Mouse (Mus musculus) testis, postnatal 10 days (tissue): ENCODE measurements around the gene Hoxd3.

ENCODE experiments used
- DNase-seq: peaks from one replicate; pipeline ENCODE4 v3.0.0; 2021; ENCODE audit warnings: low spot score

Gene Hoxd3

DNA sequence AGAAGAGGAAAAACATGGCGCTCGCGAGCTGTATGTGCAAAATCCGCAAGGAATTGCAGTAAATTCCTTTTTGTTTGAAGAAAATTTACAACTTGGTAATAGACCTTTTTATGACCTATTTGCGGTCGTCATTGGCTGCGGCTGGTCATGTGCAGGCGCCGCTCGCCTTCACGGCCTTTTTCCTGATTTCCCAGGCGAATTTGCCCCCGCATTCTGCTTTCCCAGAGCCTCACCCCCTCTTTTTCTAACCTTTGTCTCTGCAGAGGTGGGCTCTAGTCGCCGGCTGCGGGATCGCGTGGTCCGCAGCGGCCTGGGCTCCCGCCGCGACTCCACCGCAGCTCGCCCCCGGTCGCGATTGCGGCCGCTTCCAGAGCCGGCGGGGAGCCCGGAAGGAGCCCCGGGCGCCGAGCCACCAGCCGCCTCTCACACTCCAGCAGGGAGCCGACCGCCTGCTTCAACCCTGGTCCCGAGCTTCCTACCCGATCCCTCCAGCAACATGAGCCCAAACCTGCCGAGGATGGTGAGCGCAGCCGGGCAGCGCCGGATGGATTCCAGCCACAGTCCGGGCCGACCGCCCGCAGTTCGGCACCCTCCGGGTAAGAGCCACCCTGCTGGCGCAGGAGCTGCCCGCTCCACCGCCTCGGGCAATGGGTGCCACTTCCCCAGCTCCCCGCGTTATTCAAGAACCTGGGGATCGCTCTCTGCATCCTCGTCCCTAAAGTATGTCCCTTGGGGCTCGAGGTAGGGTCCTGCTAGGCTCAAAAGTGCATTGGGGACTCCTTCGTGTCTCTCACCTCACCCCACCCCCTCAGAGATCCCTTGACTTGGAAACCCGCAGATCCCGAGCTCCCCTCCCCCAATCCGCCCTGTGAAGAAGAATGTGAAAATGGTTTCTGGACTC lies at the start of gene Hoxd3, which contains the start of gene Hoxd4:
Hoxd3 (plus strand) TSS at position 207 of the 901 bp plus-strand sequence.
Hoxd4 (plus strand) TSS at position 209 of the 901 bp plus-strand sequence.
- peak; percentile 68 for DNase-seq

DNA sequence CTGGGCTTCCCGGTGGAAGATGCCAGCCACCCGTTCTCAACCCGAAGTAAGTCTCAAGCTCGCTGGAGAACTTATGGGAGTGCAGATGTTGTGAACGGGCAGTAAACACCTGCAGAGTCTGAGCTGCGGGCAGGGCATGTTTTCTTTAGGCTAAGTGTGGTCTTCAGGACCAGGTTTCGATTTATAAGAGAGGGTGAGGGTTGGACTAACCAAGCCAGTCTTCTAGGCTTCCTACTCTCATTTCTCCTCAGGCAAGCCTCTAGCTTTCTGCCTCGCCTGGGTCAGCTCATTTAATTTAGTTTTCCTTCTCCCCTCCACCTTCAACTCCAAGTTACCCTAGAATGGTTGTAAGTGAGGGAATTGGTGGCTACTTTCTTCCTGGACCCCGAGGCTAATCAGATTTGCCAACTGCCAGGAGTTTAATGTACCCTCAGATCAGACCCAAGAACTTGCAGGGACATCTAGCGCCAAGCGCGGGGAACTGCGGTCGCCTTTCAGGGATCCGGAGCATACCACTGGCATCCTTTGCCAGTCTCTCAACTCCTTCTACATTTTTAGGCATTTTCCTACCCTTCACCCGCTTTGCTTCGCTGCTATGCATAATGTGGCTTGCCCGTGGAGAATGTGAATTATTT lies 48.3 kb upstream of the Hoxd3 start:
- DNase-seq, result peak; percentile 65

DNA sequence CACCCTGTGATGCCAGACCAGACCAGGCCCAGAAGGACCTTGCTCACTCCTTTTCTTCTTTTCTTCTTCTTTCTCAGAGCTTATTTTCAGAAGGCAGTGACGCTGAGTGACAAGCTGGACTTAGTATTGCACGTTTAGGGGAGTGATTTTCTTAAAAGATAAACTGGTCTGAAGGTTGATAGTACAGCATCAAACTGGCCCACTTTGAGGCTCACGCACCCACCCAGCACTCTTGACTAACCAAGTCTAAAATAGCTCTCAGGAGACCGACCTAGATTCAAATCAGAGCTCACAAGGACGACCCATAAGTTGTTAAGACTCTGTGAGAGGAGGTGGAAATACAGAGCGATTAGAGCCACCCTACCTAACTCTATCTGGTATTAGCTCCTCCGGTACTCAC lies 45.3 kb upstream of the Hoxd3 start:
- no peak for DNase-seq

DNA sequence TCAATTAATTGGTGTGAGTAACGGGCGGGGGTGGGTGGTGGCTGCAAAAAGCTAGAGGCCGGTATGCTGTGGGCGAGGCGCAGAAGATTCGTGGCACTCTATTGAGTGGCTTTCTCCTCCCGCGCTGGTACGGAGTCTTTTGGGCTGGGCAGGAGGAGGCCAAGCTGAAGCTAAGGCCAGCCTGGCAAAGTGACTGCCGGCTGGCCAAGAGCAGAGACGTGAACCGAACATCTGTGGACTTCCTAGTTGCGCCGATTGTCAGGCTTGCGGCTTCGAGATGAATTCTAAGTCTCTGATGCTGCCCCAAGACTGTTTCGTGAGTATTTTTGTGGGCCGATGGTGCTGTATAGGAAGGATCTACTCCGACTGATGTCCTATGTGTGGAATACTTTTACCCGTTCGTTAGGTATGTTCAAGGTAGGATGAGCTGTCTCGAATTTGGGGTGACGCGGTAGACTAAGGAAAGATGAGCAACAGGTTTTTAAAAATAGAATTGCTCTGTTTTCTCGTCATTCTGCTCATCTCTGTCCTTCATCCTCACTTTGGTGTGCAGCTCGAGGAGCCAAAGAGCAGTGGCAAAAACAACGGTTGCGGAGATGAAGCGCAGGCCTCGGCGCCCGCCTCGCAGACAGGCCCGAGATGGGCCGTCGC lies 44.4 kb upstream of the Hoxd3 start:
- no peak for DNase-seq

DNA sequence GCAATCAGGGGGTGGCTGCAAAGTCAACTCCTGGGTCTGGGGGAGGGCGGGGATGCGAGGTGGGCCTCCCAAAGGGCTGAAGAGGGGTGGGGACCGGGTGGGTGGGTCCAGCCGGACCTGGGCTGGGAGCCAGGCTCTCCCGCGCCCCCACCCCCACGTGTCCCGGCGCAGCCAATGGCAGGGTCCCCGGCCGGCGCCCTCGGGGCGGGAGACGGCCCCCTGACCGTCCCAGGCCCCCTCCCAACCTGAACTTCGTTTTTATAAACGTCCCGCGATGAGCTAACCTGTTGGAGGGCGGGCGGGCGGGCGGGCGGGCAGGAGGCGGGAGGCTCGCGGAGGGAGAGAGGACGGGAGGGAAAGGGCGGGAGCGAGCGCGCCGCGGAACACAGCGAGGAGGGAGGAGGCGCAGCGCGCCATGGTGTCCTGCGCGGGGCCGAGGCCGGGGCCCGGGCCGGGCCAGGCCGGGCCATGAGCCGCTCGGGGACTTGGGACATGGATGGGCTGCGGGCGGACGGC lies 43.8 kb upstream of the Hoxd3 start, which contains the start of gene Hoxd13:
Hoxd13 (plus strand) TSS at position 469 of the 516 bp plus-strand sequence.
- no peak for DNase-seq

DNA sequence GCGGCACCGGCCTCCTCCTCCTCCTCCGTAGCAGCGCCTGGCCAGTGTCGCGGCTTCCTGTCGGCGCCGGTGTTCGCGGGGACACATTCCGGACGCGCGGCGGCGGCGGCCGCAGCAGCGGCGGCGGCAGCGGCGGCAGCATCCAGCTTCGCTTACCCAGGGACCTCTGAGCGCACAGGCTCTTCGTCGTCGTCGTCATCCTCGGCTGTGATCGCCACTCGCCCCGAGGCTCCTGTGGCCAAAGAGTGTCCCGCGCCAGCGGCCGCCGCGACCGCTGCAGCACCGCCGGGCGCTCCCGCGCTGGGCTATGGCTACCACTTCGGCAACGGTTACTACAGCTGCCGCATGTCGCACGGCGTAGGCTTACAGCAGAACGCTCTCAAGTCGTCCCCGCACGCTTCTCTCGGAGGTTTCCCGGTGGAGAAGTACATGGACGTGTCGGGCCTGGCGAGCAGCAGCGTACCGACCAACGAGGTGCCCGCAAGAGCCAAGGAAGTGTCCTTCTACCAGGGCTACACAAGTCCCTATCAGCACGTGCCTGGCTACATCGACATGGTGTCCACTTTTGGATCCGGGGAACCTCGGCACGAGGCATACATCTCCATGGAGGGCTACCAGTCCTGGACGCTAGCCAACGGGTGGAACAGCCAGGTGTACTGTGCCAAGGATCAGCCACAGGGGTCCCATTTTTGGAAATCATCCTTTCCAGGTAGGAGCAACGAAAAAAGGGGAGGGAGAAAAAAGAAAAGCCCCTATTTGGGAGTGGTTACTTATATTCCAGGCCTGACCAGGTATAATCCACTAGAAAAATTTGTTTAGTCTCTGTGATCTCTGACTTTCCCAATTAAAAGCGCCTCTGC lies 43.1 kb upstream of the Hoxd3 start:
- DNase-seq, result no peak

DNA sequence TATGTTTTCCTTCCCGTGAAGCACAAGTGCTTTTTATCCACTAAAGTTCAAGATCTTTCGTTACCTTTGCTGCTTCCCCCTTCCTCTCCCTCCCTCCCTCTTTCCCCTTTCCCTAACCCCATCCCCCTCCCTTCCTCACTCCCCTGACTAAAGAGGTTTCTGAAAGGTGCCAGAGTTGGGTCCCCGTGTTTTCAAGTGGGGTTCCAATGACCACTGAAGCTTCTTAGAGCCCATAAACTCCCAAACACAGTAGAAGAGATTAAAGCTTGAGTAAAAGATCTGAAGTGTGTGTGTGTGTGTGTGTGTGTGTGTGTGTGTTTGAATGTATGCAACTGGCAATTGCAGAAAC lies 42.5 kb upstream of the Hoxd3 start:
- DNase-seq, result no peak

DNA sequence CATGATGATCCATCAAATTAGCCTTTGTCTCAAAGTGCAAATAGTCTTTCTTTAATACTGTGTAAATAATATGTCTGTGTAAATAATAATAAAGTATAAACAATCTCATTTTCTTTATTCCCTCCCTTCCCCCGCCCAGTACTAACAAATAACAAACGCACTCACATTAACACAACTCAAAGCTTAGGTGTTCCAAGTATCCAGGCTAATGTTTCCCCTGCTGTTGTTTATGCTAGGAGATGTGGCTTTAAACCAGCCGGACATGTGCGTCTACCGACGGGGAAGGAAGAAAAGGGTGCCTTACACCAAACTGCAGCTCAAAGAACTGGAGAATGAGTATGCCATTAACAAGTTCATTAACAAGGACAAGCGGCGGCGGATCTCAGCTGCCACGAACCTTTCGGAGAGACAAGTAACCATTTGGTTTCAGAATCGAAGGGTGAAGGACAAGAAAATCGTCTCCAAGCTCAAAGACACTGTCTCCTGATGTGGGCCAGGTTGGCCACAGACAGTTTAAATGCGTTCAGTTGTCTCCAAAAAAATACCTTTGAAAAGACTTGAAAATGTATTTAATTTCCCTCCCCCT lies 42.0 kb upstream of the Hoxd3 start:
- DNase-seq, result no peak

DNA sequence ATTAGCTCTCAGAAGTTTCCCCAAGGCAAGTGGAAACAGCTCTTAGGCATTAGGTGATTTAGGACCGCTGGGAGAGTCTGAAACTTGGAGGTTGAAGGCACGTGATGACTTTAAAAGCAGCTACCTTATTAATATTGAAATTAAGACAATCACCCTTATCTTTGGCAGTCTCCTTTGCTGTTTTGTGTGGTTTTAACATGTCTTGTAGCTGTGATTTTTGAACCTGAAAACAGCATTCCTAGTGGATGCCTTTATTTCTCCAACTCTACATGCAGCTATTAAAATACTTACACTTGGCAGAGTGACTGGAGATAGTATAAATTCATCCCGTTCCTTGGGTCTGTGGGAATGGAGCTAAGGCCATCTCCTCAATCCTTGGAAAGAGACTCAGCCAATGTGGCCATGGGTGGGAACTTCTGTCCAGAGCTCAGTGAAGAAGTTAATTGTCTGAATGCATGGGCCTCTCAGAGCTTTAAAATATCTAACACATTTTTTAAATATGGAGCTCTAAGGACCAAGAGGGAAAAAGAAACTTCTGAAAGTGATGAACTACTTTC lies 41.0 kb upstream of the Hoxd3 start:
- no peak for DNase-seq

DNA sequence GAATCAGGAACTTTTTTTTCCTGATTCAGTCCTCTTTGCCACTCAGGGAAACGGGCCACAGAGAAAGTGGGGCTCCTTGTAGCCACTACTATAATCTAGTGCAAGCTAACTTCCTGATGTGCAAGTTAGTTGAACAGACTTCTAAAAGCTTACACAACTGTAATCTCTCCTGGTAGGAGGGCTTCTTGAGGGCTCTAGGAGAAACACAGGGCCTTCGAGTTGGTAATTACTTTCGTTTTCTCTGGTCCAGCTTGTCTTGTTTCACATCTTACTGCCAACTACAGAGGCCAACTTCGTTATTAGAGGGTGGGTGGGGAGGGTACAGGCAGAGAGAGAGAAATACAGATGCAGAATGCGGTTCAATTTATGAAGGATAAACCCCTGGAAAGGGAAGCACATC lies 39.9 kb upstream of the Hoxd3 start:
- no peak for DNase-seq

DNA sequence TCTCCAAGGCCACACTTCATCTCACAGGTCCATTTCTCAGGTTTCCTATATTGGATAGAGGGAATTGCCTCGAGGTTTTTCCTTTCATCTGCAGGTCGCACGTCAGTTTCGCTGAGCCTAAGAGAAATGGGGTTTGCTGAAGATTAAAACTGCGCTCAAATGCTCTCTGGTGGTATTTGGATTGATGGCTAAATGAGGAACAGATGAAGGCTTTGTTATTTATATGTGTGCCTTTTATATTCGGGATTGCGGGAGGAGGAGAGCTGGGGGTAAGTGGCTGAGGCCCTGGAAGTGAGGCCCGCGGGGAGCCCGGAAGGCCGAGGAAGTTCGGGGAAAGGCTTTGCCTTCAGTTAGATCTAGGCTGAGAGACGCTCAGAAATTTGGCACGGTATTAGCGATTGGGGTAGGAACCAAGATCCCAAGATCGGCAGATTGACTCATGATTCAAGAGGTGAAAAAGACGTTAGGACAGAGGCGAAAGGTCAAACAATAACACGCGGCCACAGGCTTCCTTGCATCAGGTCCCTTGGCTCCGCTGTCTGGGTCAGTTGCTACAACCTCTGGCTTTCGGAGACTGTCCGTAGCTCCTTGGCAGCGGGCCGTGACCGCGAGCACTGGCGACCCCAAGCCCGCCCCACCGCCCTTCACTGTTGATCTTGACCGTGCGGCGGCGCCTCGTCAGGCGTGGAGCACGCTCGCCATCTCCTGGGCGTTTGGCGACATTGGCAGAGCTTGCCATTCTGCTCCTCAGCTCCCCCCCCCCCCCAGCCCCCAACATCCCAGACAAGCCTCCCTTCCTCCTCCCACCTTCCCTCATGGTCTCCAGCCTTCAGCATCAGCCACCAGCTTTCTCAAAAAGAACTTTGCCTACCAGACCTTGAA lies 39.0 kb upstream of the Hoxd3 start:
- peak; percentile 80 for DNase-seq

DNA sequence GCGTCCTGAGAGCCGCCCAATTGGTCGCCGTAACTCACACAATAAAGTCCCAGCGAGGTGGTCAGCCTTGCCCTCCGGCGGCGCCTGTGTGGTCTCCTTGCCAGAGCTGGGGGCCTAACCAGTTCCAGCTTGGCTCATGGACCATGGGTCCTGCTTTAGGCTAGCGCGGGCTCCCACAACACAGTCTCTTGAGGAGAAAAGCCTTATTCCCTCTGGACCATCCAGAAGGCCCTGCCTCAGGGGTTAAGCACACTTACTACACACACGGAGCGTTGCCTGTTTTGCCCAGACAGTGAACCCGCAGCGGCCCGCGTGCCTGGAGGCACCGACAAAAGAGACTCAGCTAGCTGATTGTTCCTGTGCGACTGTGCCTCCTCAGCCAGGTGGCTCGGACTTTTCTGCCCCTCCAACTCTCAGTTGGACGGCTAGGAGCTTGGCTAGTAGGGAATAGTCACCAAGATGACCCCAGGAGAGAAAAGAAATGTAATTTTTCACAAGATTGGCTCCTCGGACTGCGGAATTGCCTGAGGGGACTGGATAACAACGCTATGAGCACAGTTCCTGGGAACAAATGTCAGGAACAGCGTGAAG lies 37.8 kb upstream of the Hoxd3 start:
- DNase-seq, result no peak

DNA sequence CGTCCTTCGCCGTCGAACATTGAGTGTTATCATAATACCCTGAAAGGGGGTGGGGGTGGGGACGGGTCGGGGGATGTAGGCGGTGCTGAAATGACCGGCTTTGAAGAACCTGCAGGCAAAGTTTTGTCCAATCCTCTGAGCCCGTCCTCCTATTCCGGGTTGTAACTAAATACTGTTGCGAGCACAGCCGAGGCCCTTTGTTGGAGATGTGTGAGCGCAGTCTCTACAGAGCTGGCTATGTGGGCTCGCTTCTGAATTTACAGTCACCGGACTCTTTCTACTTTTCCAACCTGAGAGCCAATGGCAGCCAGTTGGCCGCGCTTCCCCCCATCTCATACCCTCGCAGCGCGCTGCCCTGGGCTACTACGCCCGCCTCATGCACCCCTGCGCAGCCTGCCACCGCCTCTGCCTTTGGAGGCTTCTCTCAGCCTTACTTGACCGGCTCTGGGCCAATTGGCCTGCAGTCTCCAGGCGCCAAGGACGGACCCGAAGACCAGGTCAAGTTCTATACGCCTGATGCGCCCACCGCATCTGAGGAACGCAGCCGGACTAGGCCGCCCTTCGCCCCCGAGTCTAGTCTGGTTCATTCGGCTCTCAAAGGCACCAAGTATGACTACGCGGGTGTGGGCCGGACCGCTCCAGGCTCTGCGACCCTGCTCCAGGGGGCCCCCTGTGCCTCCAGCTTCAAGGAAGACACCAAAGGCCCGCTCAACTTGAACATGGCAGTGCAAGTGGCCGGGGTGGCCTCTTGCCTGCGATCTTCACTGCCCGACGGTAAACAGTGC lies 36.7 kb upstream of the Hoxd3 start, which contains the start of gene Hoxd12:
Hoxd12 (plus strand) TSS at position 133 of the 785 bp plus-strand sequence.
- DNase-seq, result no peak

DNA sequence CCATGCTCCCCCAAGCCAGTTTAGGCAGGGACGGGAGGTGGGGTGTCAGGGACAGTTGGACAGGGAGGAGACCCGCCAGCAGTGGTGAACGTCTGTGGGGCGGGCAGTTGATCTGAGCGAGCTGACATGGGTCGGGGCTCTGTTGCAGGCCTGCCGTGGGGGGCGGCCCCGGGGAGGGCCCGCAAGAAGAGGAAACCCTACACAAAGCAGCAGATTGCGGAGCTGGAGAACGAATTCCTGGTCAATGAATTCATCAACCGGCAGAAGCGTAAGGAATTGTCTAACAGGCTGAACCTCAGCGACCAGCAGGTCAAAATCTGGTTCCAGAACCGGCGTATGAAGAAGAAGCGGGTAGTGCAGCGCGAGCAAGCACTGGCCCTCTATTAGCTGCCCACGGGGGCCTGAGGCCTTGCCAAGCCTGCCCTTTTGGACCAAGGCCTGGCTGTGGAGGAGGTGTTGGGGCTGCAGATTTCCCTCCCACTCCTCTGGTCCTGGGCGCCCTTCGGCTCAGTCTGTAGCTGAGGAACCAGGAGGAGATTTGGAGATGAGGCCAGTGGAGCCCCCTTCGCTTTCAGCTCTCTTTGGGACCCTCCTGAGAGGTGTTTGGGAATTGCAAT lies 36.0 kb upstream of the Hoxd3 start:
- DNase-seq, result no peak

DNA sequence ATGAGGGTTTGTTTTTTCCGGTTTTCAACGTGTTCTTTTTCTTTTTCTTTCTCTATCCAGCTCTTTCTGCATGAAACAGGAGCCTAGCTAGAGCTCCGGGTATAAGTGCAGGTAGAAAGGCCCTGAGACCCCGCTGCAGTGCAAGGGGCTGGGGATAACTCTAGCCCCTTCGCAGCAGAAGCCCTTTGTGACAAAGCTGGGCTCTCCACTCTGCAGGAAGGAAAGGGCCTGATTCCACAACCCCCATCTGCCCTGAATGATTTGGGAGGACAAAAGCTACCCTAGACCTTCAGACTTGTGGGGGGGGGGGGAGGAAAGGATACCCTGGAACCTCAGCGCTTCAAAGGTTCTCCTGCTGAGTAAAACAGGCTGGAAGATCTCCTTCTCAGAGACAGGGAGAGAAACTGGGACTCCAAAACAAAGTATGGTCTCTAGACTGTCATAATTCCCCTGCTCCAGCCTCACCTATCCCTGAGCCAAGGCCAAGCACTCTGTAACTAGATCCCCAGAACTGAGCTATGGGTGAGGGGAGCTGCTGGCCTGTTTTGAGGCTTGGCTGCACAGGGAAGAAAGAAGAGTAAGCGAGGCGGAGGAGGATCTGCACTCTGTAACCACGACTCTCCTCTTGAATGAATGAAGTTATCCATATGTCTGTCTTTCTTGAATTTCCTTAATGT lies 35.2 kb upstream of the Hoxd3 start:
- no peak for DNase-seq

DNA sequence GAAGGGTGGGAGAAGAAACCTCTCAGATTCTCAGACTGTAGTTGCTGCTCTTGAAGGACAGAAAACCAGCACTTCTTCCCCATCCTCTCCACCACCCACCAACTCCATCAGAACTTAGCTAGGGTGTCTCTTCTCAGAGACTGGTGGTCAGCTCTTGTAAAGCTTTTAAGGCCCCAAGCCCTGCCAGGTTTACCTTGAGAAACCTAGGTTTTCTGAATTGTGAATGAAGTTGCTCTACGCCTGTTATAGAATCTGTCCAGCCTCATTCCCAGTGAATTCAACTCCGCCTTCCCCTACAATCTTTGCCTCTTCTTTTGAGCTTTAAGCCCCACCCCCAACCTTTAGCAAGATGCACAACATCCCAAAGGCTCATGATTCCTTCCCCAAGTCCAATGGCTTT lies 34.6 kb upstream of the Hoxd3 start:
- DNase-seq, result no peak

DNA sequence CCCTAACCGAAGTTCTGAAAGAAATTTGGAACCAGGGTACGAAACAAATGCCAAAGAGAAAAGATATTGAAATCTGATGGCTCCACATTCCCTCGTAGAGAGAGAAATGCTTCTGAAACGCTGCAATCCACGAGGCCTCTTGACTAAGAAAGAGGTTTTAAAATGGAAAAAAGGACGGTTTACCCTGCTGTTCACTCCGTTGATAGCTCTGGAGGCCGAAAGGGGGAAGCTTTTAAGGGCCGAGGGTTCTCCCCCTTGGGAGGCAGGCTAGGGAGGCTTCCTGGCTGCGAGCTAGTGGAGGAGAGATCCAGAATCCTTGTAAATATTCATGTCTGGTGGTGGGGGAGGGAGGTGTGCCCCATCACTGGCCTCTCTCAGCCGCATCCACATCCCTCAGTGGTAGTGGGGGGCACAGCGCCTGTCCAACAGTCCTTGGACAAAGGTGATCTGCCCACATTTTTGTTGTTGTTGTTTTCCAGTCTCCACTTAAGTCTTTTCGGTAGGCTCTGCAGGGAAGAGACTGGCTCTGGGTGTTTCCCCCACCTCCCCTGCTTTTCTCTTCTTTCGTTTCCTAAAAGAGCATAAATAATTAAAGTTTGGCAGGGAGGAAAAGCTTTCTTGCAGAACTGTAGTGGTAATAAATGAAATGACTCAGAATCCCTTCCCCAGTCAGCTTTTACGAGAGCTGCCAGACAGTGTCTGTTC lies 32.7 kb upstream of the Hoxd3 start, which contains the start of gene Hoxd11:
Hoxd11 (plus strand) TSS at position 667 of the 705 bp plus-strand sequence.
- no peak for DNase-seq
